Mouse (Mus musculus) kidney, postnatal 0 days (tissue): ENCODE data around the gene Trip12. TPM values are rescaled to one million over a fixed set of nuclear protein-coding genes. Genes with fewer than 3 reads are reported as not detected.

Source experiments
- ATAC-seq: fragments of 200-750 bp; cut with Nextera tagmentation; replicated peaks from 2 replicates; pipeline ENCODE4 v1.8.0; 2017; ENCODE audit warnings: low read depth, moderate number of reproducible peaks, moderate TSS enrichment, moderate library complexity; ENCODE audit not compliant: low FRiP score
- DNase-seq: peaks from one replicate; pipeline ENCODE4 v3.0.0-alpha.2; 2016; ENCODE audit warnings: low spot score
- H3K27ac ChIP-seq: fragments of 300-500 bp; sonication (generic); 2 replicates; pipeline ENCODE4 v1.5.1; 2014; ENCODE audit warnings: mild to moderate bottlenecking
- H3K27me3 ChIP-seq: fragments of 300-500 bp; sonication (generic); 2 replicates; pipeline ENCODE4 v1.6.1; 2014; ENCODE audit warnings: low read length, mixed read lengths; ENCODE audit not compliant: insufficient read depth
- H3K36me3 ChIP-seq: fragments of 300-500 bp; sonication (generic); 2 replicates; pipeline ENCODE4 v1.6.1; 2014; ENCODE audit warnings: low read length, mixed read lengths; ENCODE audit not compliant: insufficient read depth
- H3K4me1 ChIP-seq: fragments of 300-500 bp; sonication (generic); replicated peaks from 2 replicates; pipeline ENCODE4 v1.6.1; 2014; ENCODE audit warnings: antibody characterized with exemption, low read length, mixed read lengths; ENCODE audit not compliant: insufficient read depth
- H3K4me2 ChIP-seq: fragments of 300-500 bp; sonication (generic); 2 replicates; pipeline ENCODE4 v1.6.1; 2014; ENCODE audit warnings: mild to moderate bottlenecking, low read length, moderate library complexity, mixed read lengths
- H3K4me3 ChIP-seq: fragments of 300-500 bp; sonication (generic); replicated peaks from 2 replicates; pipeline ENCODE4 v1.5.1; 2014; ENCODE audit warnings: low read depth, low read length
- H3K9ac ChIP-seq: fragments of 300-500 bp; sonication (generic); 2 replicates; pipeline ENCODE4 v1.6.1; 2014; ENCODE audit warnings: low read depth, low read length
- H3K9me3 ChIP-seq: fragments of 300-500 bp; sonication (generic); replicated peaks from 2 replicates; pipeline ENCODE4 v1.6.1; 2016; ENCODE audit warnings: low read length, inconsistent platforms, mixed read lengths
- CTCF ChIP-seq: IDR thresholded peaks from 2 replicates; pipeline ENCODE4 v1.5.1; 2016; ENCODE audit warnings: antibody characterized with exemption, low read depth, mild to moderate bottlenecking, moderate library complexity
- whole genome bisulfite sequencing: fragments of 180-500 bp; shearing (Covaris S2); extraction: QIAGEN DNeasy Blood & Tissue Kit; methylation state at CpG from one replicate; pipeline ENCODE4 v1.1.7; 2014; 5-methylcytosine and 5-hydroxymethylcytosine counted together
- polyA plus RNA-seq: library from polyadenylated mRNA; unstranded; fragments of >200 nt; fragmentation: Nextera tagmentation; extraction: Ambion mirVana; gene quantifications from 2 replicates; pipeline ENCODE4 v1.2.1, GENCODE M21; 2015

The Trip12 gene
- polyA plus RNA-seq: 36.8 and 36.9 TPM in 2 replicates

- H3K36me3 ChIP-seq: no peaks in the 10 kb centered on the region
- no peak for DNase-seq
- H3K4me3 ChIP-seq: peak within 1 kb of the TSS; percentile 99
- 0 out of 2 replicates have a peak, but pooled peaks cover 3% of the 10 kb centered on the region for H3K4me1 ChIP-seq
- 0% methylated on average over 38 of the region's 39 CpGs for WGBS
- H3K27ac ChIP-seq: peak within 1 kb of the TSS; percentile 99
- peak within 1 kb of the TSS; percentile 73 for H3K4me2 ChIP-seq
- H3K27me3 ChIP-seq: no peaks in the 10 kb centered on the region
- no peaks in the 10 kb centered on the region for H3K9me3 ChIP-seq
- peak within 1 kb of the TSS; percentile 99 for H3K9ac ChIP-seq
- peak; percentile 26; the same call in 1 of the 2 replicates for TF ChIP-seq CTCF
- peak; percentile 47 for ATAC-seq
Observed at GRCm38 (mm10) chr1:84840018-84840664, at the start of gene Trip12. Gene Trip12, minus strand, starts transcription at chr1:84840516.

- no peak for TF ChIP-seq CTCF
- Histone ChIP-seq H3K36me3 (no peaks in the 10 kb centered on the region), H3K9me3 (no peaks in the 10 kb centered on the region), H3K4me3 (no peak overlapping the region), H3K4me1 (no peaks in the 10 kb centered on the region), H3K4me2 (no peak overlapping the region), H3K27ac (no peak overlapping the region), H3K9ac (no peak overlapping the region), H3K27me3 (no peaks in the 10 kb centered on the region)
- WGBS: 27% methylated on average over 7 of the region's 7 CpGs
- ATAC-seq: no peak
- no peak for DNase-seq
Observed at GRCm38 (mm10) chr1:84890005-84890393, 49.7 kb upstream of the Trip12 start.

- ATAC-seq (no peak), DNase-seq (no peak)
- H3K4me1 ChIP-seq: no peaks in the 10 kb centered on the region
- H3K27me3 ChIP-seq: no peaks in the 10 kb centered on the region
- H3K4me3 ChIP-seq: no peak overlapping the region
- no peak overlapping the region for H3K4me2 ChIP-seq
- 67% methylated on average over 8 of the region's 8 CpGs for WGBS
- no peaks in the 10 kb centered on the region for H3K36me3 ChIP-seq
- no peak overlapping the region for H3K27ac ChIP-seq
- H3K9me3 ChIP-seq: no peaks in the 10 kb centered on the region
- no peak for TF ChIP-seq CTCF
- H3K9ac ChIP-seq: no peak overlapping the region
Observed at GRCm38 (mm10) chr1:84889330-84890004, 49.2 kb upstream of the Trip12 start.

- Histone ChIP-seq H3K4me2 (no peak overlapping the region), H3K36me3 (no peaks in the 10 kb centered on the region), H3K27ac (no peak overlapping the region), H3K4me3 (no peak overlapping the region), H3K4me1 (no peaks in the 10 kb centered on the region), H3K27me3 (no peaks in the 10 kb centered on the region), H3K9ac (no peak overlapping the region), H3K9me3 (no peaks in the 10 kb centered on the region)
- no peak for DNase-seq
- ATAC-seq: no peak
- 85% methylated on average over 6 of the region's 6 CpGs for WGBS
- peak; percentile 40; the same call in 1 of the 2 replicates for TF ChIP-seq CTCF
Observed at GRCm38 (mm10) chr1:84885921-84886320, 45.6 kb upstream of the Trip12 start.

- Histone ChIP-seq H3K9ac (no peak overlapping the region), H3K36me3 (no peaks in the 10 kb centered on the region), H3K27ac (no peak overlapping the region), H3K27me3 (no peaks in the 10 kb centered on the region), H3K9me3 (no peaks in the 10 kb centered on the region), H3K4me1 (no peaks in the 10 kb centered on the region), H3K4me3 (no peak overlapping the region), H3K4me2 (no peak overlapping the region)
- WGBS: 84% methylated on average over 3 of the region's 3 CpGs
- DNase-seq: no peak
- ATAC-seq: no peak
- peak; percentile 55 for TF ChIP-seq CTCF
Observed at GRCm38 (mm10) chr1:84885174-84885573, 44.9 kb upstream of the Trip12 start.

GRCm38 (mm10) chr1:84883889-84884288, 43.6 kb upstream of the Trip12 start:
- Histone ChIP-seq H3K4me3 (no peak overlapping the region), H3K4me2 (no peak overlapping the region), H3K36me3 (no peaks in the 10 kb centered on the region), H3K9ac (no peak overlapping the region), H3K27ac (no peak overlapping the region), H3K4me1 (no peaks in the 10 kb centered on the region), H3K9me3 (no peaks in the 10 kb centered on the region), H3K27me3 (no peaks in the 10 kb centered on the region)
- no peak for DNase-seq
- no peak for TF ChIP-seq CTCF
- WGBS: 44% methylated on average over 4 of the region's 4 CpGs
- no peak for ATAC-seq
